Mouse (Mus musculus) neural tube, embryonic 15.5 days (tissue): ENCODE data around the gene Adora1. TPM values are rescaled to one million over a fixed set of nuclear protein-coding genes. Genes with fewer than 3 reads are reported as not detected.

Experiments
- polyA plus RNA-seq: library from polyadenylated mRNA; unstranded; fragments of >200 nt; fragmentation: Nextera tagmentation; extraction: Ambion mirVana; gene quantifications from 2 replicates; pipeline ENCODE4 v1.2.1, GENCODE M21; 2015

Gene Adora1
- polyA plus RNA-seq, 1 experiment from 2014 or later: 28.8 TPM

Other genes starting within 250 kb of the Adora1 start
- 14.5 and 14.6 TPM in 2 replicates for gene Fmod, start 198.2 kb downstream of the Adora1 start, polyA plus RNA-seq
- 20.6 and 29.3 TPM in 2 replicates for gene Btg2, start 156.3 kb downstream of the Adora1 start, polyA plus RNA-seq
- 0.87 and 0.89 TPM in 2 replicates for gene Chit1, start 124.2 kb downstream of the Adora1 start, polyA plus RNA-seq
- 2.0 and 2.1 TPM in 2 replicates for gene Chil1, start 53.3 kb downstream of the Adora1 start, polyA plus RNA-seq
- 2.7 and 4.4 TPM in 2 replicates for gene Mybph, start 42.0 kb downstream of the Adora1 start, polyA plus RNA-seq
- 7.1 and 9.9 TPM in 2 replicates for gene Myog, start 54.6 kb upstream of the Adora1 start, polyA plus RNA-seq
- gene Ppfia4, start 97.5 kb upstream of the Adora1 start, polyA plus RNA-seq: 29.1 and 31.6 TPM in 2 replicates
- gene Tmem183a, start 126.5 kb upstream of the Adora1 start, polyA plus RNA-seq: 110 and 112 TPM in 2 replicates
- not detected in 2 replicates for gene 4933406M09Rik, start 150.5 kb upstream of the Adora1 start, polyA plus RNA-seq
- gene Cyb5r1, start 170.1 kb upstream of the Adora1 start, polyA plus RNA-seq: 18.6 and 24.3 TPM in 2 replicates
- 84.7 and 86.0 TPM in 2 replicates for gene Adipor1, start 179.9 kb upstream of the Adora1 start, polyA plus RNA-seq
- gene Klhl12, start 220.1 kb upstream of the Adora1 start, polyA plus RNA-seq: 35.6 and 36.7 TPM in 2 replicates